Mouse (Mus musculus) stomach, postnatal 0 days (tissue): ENCODE results near the gene Tuba1b. TPM values are rescaled to one million over a fixed set of nuclear protein-coding genes. Genes with fewer than 3 reads are reported as not detected.

Experiments
- ATAC-seq: fragments of 200-750 bp; cut with Nextera tagmentation; 2 replicates; pipeline ENCODE4 v1.8.0; 2017; ENCODE audit not compliant: low FRiP score, low TSS enrichment
- DNase-seq: peaks from one replicate; pipeline ENCODE4 v3.0.0-alpha.2; 2016; ENCODE audit warnings: low spot score
- H3K27ac ChIP-seq: fragments of 300-500 bp; sonication (generic); replicated peaks from 2 replicates; pipeline ENCODE4 v1.5.1; 2014; ENCODE audit warnings: mild to moderate bottlenecking, control low read depth
- H3K27me3 ChIP-seq: fragments of 300-500 bp; sonication (generic); 2 replicates; pipeline ENCODE4 v1.6.1; 2014; ENCODE audit warnings: low read length; ENCODE audit not compliant: control insufficient read depth, insufficient read depth
- H3K36me3 ChIP-seq: fragments of 300-500 bp; sonication (generic); 2 replicates; pipeline ENCODE4 v1.6.1; 2014; ENCODE audit warnings: low read length, mixed read lengths; ENCODE audit not compliant: control insufficient read depth, insufficient read depth
- H3K4me1 ChIP-seq: fragments of 300-500 bp; sonication (generic); replicated peaks from 2 replicates; pipeline ENCODE4 v1.6.1; 2014; ENCODE audit warnings: antibody characterized with exemption; ENCODE audit not compliant: control insufficient read depth, insufficient read depth
- H3K4me2 ChIP-seq: fragments of 300-500 bp; sonication (generic); replicated peaks from 2 replicates; pipeline ENCODE4 v1.6.1; 2014; ENCODE audit warnings: low read depth, mild to moderate bottlenecking, control low read depth, moderate library complexity
- H3K4me3 ChIP-seq: fragments of 300-500 bp; sonication (generic); 2 replicates; pipeline ENCODE4 v1.5.1; 2014; ENCODE audit warnings: low read depth, low read length, control low read depth
- H3K9ac ChIP-seq: fragments of 300-500 bp; sonication (generic); 2 replicates; pipeline ENCODE4 v1.6.1; 2014; ENCODE audit warnings: mild to moderate bottlenecking, low read length, control low read depth, mixed read lengths
- H3K9me3 ChIP-seq: fragments of 300-500 bp; sonication (generic); 2 replicates; pipeline ENCODE4 v1.6.1; 2016; ENCODE audit warnings: low read length; ENCODE audit not compliant: control insufficient read depth
- CTCF ChIP-seq: IDR thresholded peaks from 2 replicates; pipeline ENCODE4 v1.5.1; 2016; ENCODE audit warnings: antibody characterized with exemption, low read depth, mild to moderate bottlenecking, moderate library complexity
- EP300 ChIP-seq: optimal IDR thresholded peaks from 2 replicates; pipeline ENCODE3; 2016; ENCODE audit warnings: antibody characterized with exemption
- WGBS: fragments of 180-500 bp; shearing (Covaris S2); extraction: QIAGEN DNeasy Blood & Tissue Kit; methylation state at CpG from one replicate; pipeline ENCODE4 v1.1.7; 2014; 5-methylcytosine and 5-hydroxymethylcytosine counted together
- polyA plus RNA-seq: library from polyadenylated mRNA; unstranded; fragments of >200 nt; fragmentation: Nextera tagmentation; extraction: Ambion mirVana; gene quantifications from 2 replicates; pipeline ENCODE4 v1.2.1, GENCODE M21; 2015

The Tuba1b gene
- polyA plus RNA-seq, 1 experiment from 2014 or later, result 552 TPM

DNA sequence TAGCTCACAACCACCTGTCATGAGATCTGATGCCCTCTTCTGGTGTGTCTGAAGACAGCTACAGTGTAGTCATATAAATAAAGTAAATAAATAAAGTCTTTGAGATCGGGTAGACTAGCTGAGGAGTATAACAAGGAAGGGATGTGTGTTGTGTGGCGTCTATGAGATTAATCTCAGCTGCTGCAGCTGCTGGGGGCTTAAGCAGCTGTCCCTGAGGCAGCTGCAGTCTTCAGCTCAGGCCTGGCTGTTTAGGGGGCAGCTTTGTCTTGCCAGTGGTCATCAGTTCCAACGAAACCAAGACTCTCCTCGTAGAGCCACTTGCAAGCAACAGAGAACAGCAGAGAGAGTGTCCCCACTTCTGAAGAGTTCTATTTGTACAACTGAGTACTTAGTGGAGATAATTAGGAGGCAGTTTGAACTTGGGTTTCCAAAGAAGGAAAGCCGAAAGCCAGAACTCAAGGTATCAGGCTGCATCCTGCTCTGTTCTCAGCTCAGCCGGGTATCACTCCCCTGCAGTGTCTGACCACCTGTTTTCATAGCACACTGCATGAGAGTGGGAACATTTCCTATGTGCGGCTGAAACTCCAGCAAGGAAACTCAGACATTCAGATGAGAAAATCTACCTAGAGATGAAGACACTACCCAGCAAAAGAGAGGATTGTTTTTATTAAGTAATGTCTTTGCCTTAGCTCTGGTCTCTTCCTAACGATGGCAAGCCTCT, 47.5 kb downstream of the Tuba1b start:
- TF ChIP-seq CTCF (no peak), EP300 (no peak)
- no peaks in the 10 kb centered on the region for H3K9me3 ChIP-seq
- no peak for ATAC-seq
- WGBS, result 54% methylated on average over 8 of the region's 8 CpGs
- no peak overlapping the region for H3K4me3 ChIP-seq
- no peaks in the 10 kb centered on the region for H3K4me1 ChIP-seq
- DNase-seq, result no peak
- H3K27me3 ChIP-seq, result no peaks in the 10 kb centered on the region
- no peak overlapping the region for H3K4me2 ChIP-seq
- no peaks in the 10 kb centered on the region for H3K36me3 ChIP-seq
- no peak overlapping the region for H3K27ac ChIP-seq
- H3K9ac ChIP-seq, result no peak overlapping the region

DNA sequence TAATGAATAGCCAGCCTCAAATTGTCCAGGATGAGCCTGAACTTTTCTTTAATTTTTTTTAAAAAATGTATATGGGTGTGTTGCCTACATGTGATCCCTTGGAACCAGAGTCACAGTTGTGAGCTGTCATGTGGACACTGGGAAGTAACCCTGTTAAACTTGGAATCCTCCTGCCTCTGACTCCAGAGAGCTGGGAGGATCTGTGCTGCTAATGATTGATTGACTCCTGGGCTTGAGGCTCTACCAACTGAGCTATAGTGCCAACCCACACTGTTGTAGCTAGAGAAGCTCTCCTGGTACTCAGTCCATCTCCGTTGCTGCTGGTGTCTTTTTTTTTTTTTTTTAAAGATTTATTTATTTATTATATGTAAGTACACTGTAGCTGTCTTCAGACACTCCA, 50.3 kb downstream of the Tuba1b start:
- WGBS, result 56% methylated on average over 1 of the region's 1 CpGs
- DNase-seq (no peak), ATAC-seq (no peak)
- TF ChIP-seq EP300, result no peak
- no peak for TF ChIP-seq CTCF
- H3K9me3 ChIP-seq, result no peaks in the 10 kb centered on the region
- no peak overlapping the region for H3K4me2 ChIP-seq
- H3K27ac ChIP-seq, result no peak overlapping the region
- 0 out of 2 replicates have a peak, but pooled peaks cover 3% of the 10 kb centered on the region for H3K4me1 ChIP-seq
- no peak overlapping the region for H3K4me3 ChIP-seq
- H3K36me3 ChIP-seq, result no peaks in the 10 kb centered on the region
- no peak overlapping the region for H3K9ac ChIP-seq
- H3K27me3 ChIP-seq, result no peaks in the 10 kb centered on the region

DNA sequence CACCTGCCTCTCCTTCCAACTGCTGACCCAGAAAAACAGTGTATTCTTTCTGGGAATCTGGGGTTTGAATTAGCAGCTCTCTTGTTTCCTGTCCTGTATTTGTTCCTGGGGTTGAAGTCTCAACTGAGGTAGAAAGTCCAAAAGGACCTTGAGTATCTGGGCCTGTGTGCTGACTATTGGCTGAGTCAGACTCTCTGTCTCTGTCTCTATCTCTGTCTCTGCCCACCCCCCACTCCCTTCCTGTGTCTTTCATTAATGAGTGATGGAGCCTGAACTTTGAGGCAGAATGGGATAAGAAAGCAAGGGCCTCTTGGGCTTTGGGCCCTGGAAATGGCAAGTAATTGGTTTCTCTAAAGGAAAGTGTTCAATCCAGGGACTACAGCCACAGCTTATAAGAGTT, 50.7 kb downstream of the Tuba1b start:
- DNase-seq, result no peak
- H3K9ac ChIP-seq, result no peak overlapping the region

GRCm38 (mm10) chr15:98881656-98882008, 52.7 kb downstream of the Tuba1b start:
- Histone ChIP-seq H3K27me3 (no peaks in the 10 kb centered on the region), H3K36me3 (no peaks in the 10 kb centered on the region), H3K4me2 (peak overlapping the region; percentile 76), H3K4me3 (peak overlapping the region; percentile 60), H3K27ac (no peak overlapping the region), H3K9ac (no peak overlapping the region), H3K9me3 (no peaks in the 10 kb centered on the region), H3K4me1 (0 out of 2 replicates have a peak, but pooled peaks cover 3% of the 10 kb centered on the region)
- DNase-seq (no peak), ATAC-seq (0 out of 2 replicates have a peak, but pooled peaks have one; percentile 1)
- WGBS, result 5% methylated on average over 5 of the region's 5 CpGs
- no peak for TF ChIP-seq CTCF
- TF ChIP-seq EP300, result no peak

More for the DNA sequence above, 50.7 kb downstream of the Tuba1b start:
- Histone ChIP-seq H3K4me2 (no peak overlapping the region), H3K36me3 (no peaks in the 10 kb centered on the region), H3K4me3 (no peak overlapping the region), H3K4me1 (0 out of 2 replicates have a peak, but pooled peaks cover 3% of the 10 kb centered on the region), H3K27ac (no peak overlapping the region), H3K9me3 (no peaks in the 10 kb centered on the region), H3K27me3 (no peaks in the 10 kb centered on the region)
- TF ChIP-seq CTCF, result no peak
- no peak for TF ChIP-seq EP300
- ATAC-seq, result no peak

Other genes starting within 250 kb of the Tuba1b start
- 0.70 and 0.76 TPM in 2 replicates for gene Ccdc65, start 226.4 kb downstream of the Tuba1b start, polyA plus RNA-seq
- 117 and 127 TPM in 2 replicates for gene Fkbp11, start 206.4 kb downstream of the Tuba1b start, polyA plus RNA-seq
- 29.5 and 33.1 TPM in 2 replicates for gene Arf3, start 171.4 kb downstream of the Tuba1b start, polyA plus RNA-seq
- 0.11 TPM in 1 of 2 replicates, not detected in the other for gene Wnt10b, start 156.4 kb downstream of the Tuba1b start, polyA plus RNA-seq
- not detected in 2 replicates for gene Wnt1, start 144.7 kb downstream of the Tuba1b start, polyA plus RNA-seq
- 0.02 TPM in 1 of 2 replicates, not detected in the other for gene Ddn, start 125.1 kb downstream of the Tuba1b start, polyA plus RNA-seq
- gene Prkag1, start 103.0 kb downstream of the Tuba1b start, polyA plus RNA-seq, result 56.2 TPM in 2 replicates
- 5.1 TPM in 2 replicates for gene Kmt2d, start 63.4 kb downstream of the Tuba1b start, polyA plus RNA-seq
- gene Rhebl1, start 40.0 kb downstream of the Tuba1b start, polyA plus RNA-seq, result 3.9 and 4.1 TPM in 2 replicates
- 0.89 and 1.1 TPM in 2 replicates for gene Dhh, start 36.0 kb downstream of the Tuba1b start, polyA plus RNA-seq
- 7.7 and 9.4 TPM in 2 replicates for gene Lmbr1l, start 16.3 kb downstream of the Tuba1b start, polyA plus RNA-seq
- gene Gm49450, start 19.0 kb upstream of the Tuba1b start, polyA plus RNA-seq, result not detected in 2 replicates
- gene Tuba1a, start 19.1 kb upstream of the Tuba1b start, polyA plus RNA-seq, result 537 and 602 TPM in 2 replicates
- 145 and 159 TPM in 2 replicates for gene Tuba1c, start 95.3 kb upstream of the Tuba1b start, polyA plus RNA-seq
- 25.7 and 28.6 TPM in 2 replicates for gene Prph, start 120.6 kb upstream of the Tuba1b start, polyA plus RNA-seq
- gene Troap, start 140.0 kb upstream of the Tuba1b start, polyA plus RNA-seq, result 5.1 and 7.1 TPM in 2 replicates
- gene C1ql4, start 153.3 kb upstream of the Tuba1b start, polyA plus RNA-seq, result not detected in 2 replicates
- gene Dnajc22, start 158.6 kb upstream of the Tuba1b start, polyA plus RNA-seq, result 13.5 and 14.4 TPM in 2 replicates
- gene Spats2, start 191.4 kb upstream of the Tuba1b start, polyA plus RNA-seq, result 13.7 and 13.9 TPM in 2 replicates